Mouse (Mus musculus) spleen, adult 10 weeks (tissue): ENCODE data around the gene Olfr1168. TPM values are rescaled to one million over a fixed set of nuclear protein-coding genes. Genes with fewer than 3 reads are reported as not detected.

ENCODE experiments used
- polyA plus RNA-seq: library from polyadenylated mRNA; stranded (reverse); fragments of 350-450 nt; fragmentation: Illumina TruSeq; extraction: RNeasy Lipid Tissue Mini Kit (QIAGEN cat#74804); gene quantifications from one replicate; pipeline ENCODE4 v1.2.3, GENCODE M21; 2015; ENCODE audit warnings: low replicate concordance; ENCODE audit not compliant: insufficient read depth

Olfr1168 gene
- polyA plus RNA-seq = not detected

GRCm38 (mm10) chr2:88181580-88181979 lies at the start of gene Olfr1168:
Gene Olfr1168, plus strand, starts transcription at chr2:88181880.

GRCm38 (mm10) chr2:88155093-88155492 lies 26.6 kb upstream of the Olfr1168 start, which contains the start of gene Olfr1167:
Gene Olfr1167, minus strand, starts transcription at chr2:88155193.

DNA sequence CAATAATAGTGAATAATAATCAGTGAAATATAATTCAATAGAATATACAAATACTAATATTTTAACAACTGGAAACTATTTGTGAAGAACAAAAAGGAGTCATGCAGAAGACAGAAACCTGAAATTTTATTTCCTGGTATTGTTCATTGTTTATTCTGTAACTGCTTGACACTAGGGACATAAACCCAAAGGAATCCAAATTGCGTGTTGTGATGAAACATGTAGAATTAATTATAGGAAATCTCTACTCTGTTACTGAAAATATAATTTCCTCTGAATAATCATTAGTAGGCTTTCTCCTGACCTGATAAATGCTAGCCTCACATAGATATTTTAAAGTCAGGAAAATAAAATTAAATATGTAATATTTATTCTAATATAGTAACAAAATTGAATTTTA lies 46.6 kb downstream of the Olfr1168 start, which contains the start of gene Olfr1170:
Gene Olfr1170 (minus strand): TSS at position 101 of the 400 bp plus-strand sequence.

Other genes starting within 250 kb of the Olfr1168 start
- not detected for gene Olfr1155, start 236.7 kb upstream of the Olfr1168 start, polyA plus RNA-seq
- not detected for gene Olfr1156, start 228.8 kb upstream of the Olfr1168 start, polyA plus RNA-seq
- not detected for gene Olfr1157, start 213.6 kb upstream of the Olfr1168 start, polyA plus RNA-seq
- not detected for gene Olfr74, start 207.2 kb upstream of the Olfr1168 start, polyA plus RNA-seq
- gene Olfr1158, start 191.8 kb upstream of the Olfr1168 start, polyA plus RNA-seq = not detected
- not detected for gene Olfr1160, start 173.6 kb upstream of the Olfr1168 start, polyA plus RNA-seq
- not detected for gene Olfr1161, start 159.1 kb upstream of the Olfr1168 start, polyA plus RNA-seq
- gene Olfr73, start 144.2 kb upstream of the Olfr1168 start, polyA plus RNA-seq = not detected
- not detected for gene Olfr1162, start 130.8 kb upstream of the Olfr1168 start, polyA plus RNA-seq
- gene Olfr1163, start 110.0 kb upstream of the Olfr1168 start, polyA plus RNA-seq = not detected
- not detected for gene Olfr1164, start 87.9 kb upstream of the Olfr1168 start, polyA plus RNA-seq
- gene Olfr1166, start 53.6 kb upstream of the Olfr1168 start, polyA plus RNA-seq = not detected
- gene Olfr1167, start 26.7 kb upstream of the Olfr1168 start, polyA plus RNA-seq = not detected
- not detected for gene Olfr1170, start 46.5 kb downstream of the Olfr1168 start, polyA plus RNA-seq
- not detected for gene Olfr1173, start 98.0 kb downstream of the Olfr1168 start, polyA plus RNA-seq
- not detected for gene Olfr1174-ps, start 133.3 kb downstream of the Olfr1168 start, polyA plus RNA-seq
- gene Olfr1175-ps, start 145.3 kb downstream of the Olfr1168 start, polyA plus RNA-seq = not detected
- not detected for gene Olfr1176, start 154.8 kb downstream of the Olfr1168 start, polyA plus RNA-seq
- not detected for gene Olfr1177-ps, start 164.6 kb downstream of the Olfr1168 start, polyA plus RNA-seq
- not detected for gene Olfr1178, start 205.2 kb downstream of the Olfr1168 start, polyA plus RNA-seq
- gene Olfr1179, start 224.6 kb downstream of the Olfr1168 start, polyA plus RNA-seq = not detected
- gene Olfr1180, start 237.3 kb downstream of the Olfr1168 start, polyA plus RNA-seq = not detected
- gene Olfr1181, start 244.3 kb downstream of the Olfr1168 start, polyA plus RNA-seq = not detected